Mouse (Mus musculus) lung, postnatal 0 days (tissue): ENCODE data around the gene Olfr110.
"Not testable (repeated sequence)": the region's sequence is repeated elsewhere in the genome, so short reads cannot be mapped to it uniquely, and the experiment has no call there.

ENCODE experiments used
- CTCF ChIP-seq: IDR thresholded peaks from 2 replicates; pipeline ENCODE4 v1.5.1; 2016; ENCODE audit warnings: antibody characterized with exemption, mild to moderate bottlenecking
- EP300 ChIP-seq: IDR thresholded peaks from 2 replicates; pipeline ENCODE4 v1.6.1; 2016; ENCODE audit warnings: antibody characterized with exemption, mild to moderate bottlenecking, control low read depth

DNA sequence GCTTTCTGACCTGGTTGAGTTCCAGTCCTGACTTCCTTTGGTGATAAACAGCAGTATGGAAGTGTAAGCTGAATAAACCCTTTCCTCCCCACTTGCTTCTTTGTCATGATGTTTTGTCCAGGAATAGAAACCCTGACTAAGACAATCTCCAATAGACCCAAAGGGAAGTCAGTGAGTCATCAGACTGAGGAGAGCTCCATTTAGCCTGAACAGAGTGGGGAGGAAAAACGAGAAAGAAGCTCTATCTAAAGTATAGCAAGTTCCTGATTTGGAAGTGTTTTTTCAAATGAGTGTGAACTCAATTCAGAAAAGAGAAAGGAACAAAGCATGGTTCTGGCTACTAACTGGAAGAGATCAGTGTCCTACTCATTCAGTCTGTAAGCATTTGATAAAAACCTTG, 46.1 kb downstream of the Olfr110 start:
- TF ChIP-seq CTCF, EP300: not testable (repeated sequence)
